Mouse (Mus musculus): ENCODE data around the gene Arih1. TPM values are rescaled to one million over a fixed set of nuclear protein-coding genes. Genes with fewer than 3 reads are reported as not detected.

The Arih1 gene
- polyA plus RNA-seq, 1 experiment, result 53.4 TPM

GRCm38 (mm10) chr9:59474838-59475237 lies 11.6 kb downstream of the Arih1 start:
- Histone ChIP-seq H3K4me1 (ENCODE audit: control insufficient read depth, insufficient read depth, low read length) (peaks cover 13% of the 10 kb centered on the region), H3K4me3 (ENCODE audit: insufficient read depth, low read length) (no peak overlapping the region), H3K27ac (ENCODE audit: insufficient read depth, low read depth, low read length) (no peak overlapping the region)
- TF ChIP-seq POLR2A (IDR thresholded peaks at IDR 0.05; ENCODE audit: borderline replicate concordance, low read depth, low read length) (no peak), CTCF (IDR thresholded peaks at IDR 0.05; ENCODE audit: low read depth, low read length) (no peak)

- H3K4me3 ChIP-seq (ENCODE audit: insufficient read depth, low read length), result no peak overlapping the region
- H3K4me1 ChIP-seq (ENCODE audit: control insufficient read depth, insufficient read depth, low read length), result peaks cover 10% of the 10 kb centered on the region
- H3K27ac ChIP-seq (ENCODE audit: insufficient read depth, low read depth, low read length), result no peak overlapping the region
- TF ChIP-seq CTCF (IDR thresholded peaks at IDR 0.05; ENCODE audit: low read depth, low read length), result no peak
- no peak for TF ChIP-seq POLR2A (IDR thresholded peaks at IDR 0.05; ENCODE audit: borderline replicate concordance, low read depth, low read length)
These were observed 13.2 kb downstream of the Arih1 start for GRCm38 (mm10) chr9:59473171-59473570.

- H3K4me1 ChIP-seq (ENCODE audit: control insufficient read depth, insufficient read depth, low read length), result peaks cover 4% of the 10 kb centered on the region
- H3K27ac ChIP-seq (ENCODE audit: insufficient read depth, low read depth, low read length), result no peak overlapping the region
- no peak for TF ChIP-seq POLR2A (IDR thresholded peaks at IDR 0.05; ENCODE audit: borderline replicate concordance, low read depth, low read length)
- TF ChIP-seq CTCF (IDR thresholded peaks at IDR 0.05; ENCODE audit: low read depth, low read length), result no peak
- H3K4me3 ChIP-seq (ENCODE audit: insufficient read depth, low read length), result no peak overlapping the region
These were observed 17.0 kb downstream of the Arih1 start for GRCm38 (mm10) chr9:59469446-59469845.

- no peak overlapping the region for H3K4me3 ChIP-seq (ENCODE audit: insufficient read depth, low read length)
- H3K4me1 ChIP-seq (ENCODE audit: control insufficient read depth, insufficient read depth, low read length), result peaks cover 15% of the 10 kb centered on the region
- no peak overlapping the region for H3K27ac ChIP-seq (ENCODE audit: insufficient read depth, low read depth, low read length)
- TF ChIP-seq POLR2A (IDR thresholded peaks at IDR 0.05; ENCODE audit: borderline replicate concordance, low read depth, low read length), result no peak
- TF ChIP-seq CTCF (IDR thresholded peaks at IDR 0.05; ENCODE audit: low read depth, low read length), result no peak
These were observed 22.1 kb downstream of the Arih1 start for GRCm38 (mm10) chr9:59464293-59464692.

GRCm38 (mm10) chr9:59458997-59459510 lies 27.4 kb downstream of the Arih1 start:
- no peak overlapping the region for H3K27ac ChIP-seq (ENCODE audit: insufficient read depth, low read depth, low read length)

GRCm38 (mm10) chr9:59458416-59458815 lies 28.0 kb downstream of the Arih1 start:
- peaks cover 17% of the 10 kb centered on the region for H3K4me1 ChIP-seq (ENCODE audit: control insufficient read depth, insufficient read depth, low read length)

More at GRCm38 (mm10) chr9:59458997-59459510, 27.4 kb downstream of the Arih1 start:
- no peak overlapping the region for H3K4me3 ChIP-seq (ENCODE audit: insufficient read depth, low read length)
- TF ChIP-seq CTCF (IDR thresholded peaks at IDR 0.05; ENCODE audit: low read depth, low read length), result no peak
- peaks cover 18% of the 10 kb centered on the region for H3K4me1 ChIP-seq (ENCODE audit: control insufficient read depth, insufficient read depth, low read length)

GRCm38 (mm10) chr9:59457671-59458070 lies 28.7 kb downstream of the Arih1 start:
- Histone ChIP-seq H3K4me3 (ENCODE audit: insufficient read depth, low read length) (no peak overlapping the region), H3K4me1 (ENCODE audit: control insufficient read depth, insufficient read depth, low read length) (peaks cover 17% of the 10 kb centered on the region), H3K27ac (ENCODE audit: insufficient read depth, low read depth, low read length) (no peak overlapping the region)
- no peak for TF ChIP-seq CTCF (IDR thresholded peaks at IDR 0.05; ENCODE audit: low read depth, low read length)
- TF ChIP-seq POLR2A (IDR thresholded peaks at IDR 0.05; ENCODE audit: borderline replicate concordance, low read depth, low read length), result no peak

More at GRCm38 (mm10) chr9:59458416-59458815, 28.0 kb downstream of the Arih1 start:
- Histone ChIP-seq H3K27ac (ENCODE audit: insufficient read depth, low read depth, low read length) (no peak overlapping the region), H3K4me3 (ENCODE audit: insufficient read depth, low read length) (no peak overlapping the region)
- TF ChIP-seq CTCF (IDR thresholded peaks at IDR 0.05; ENCODE audit: low read depth, low read length) (no peak), POLR2A (IDR thresholded peaks at IDR 0.05; ENCODE audit: borderline replicate concordance, low read depth, low read length) (no peak)

- Histone ChIP-seq H3K4me1 (ENCODE audit: control insufficient read depth, insufficient read depth, low read length) (peaks cover 13% of the 10 kb centered on the region), H3K4me3 (ENCODE audit: insufficient read depth, low read length) (no peak overlapping the region), H3K27ac (ENCODE audit: insufficient read depth, low read depth, low read length) (no peak overlapping the region)
- TF ChIP-seq CTCF (IDR thresholded peaks at IDR 0.05; ENCODE audit: low read depth, low read length) (no peak), POLR2A (IDR thresholded peaks at IDR 0.05; ENCODE audit: borderline replicate concordance, low read depth, low read length) (no peak)
These were observed 30.9 kb downstream of the Arih1 start for GRCm38 (mm10) chr9:59455404-59456068.

GRCm38 (mm10) chr9:59433729-59434128 lies 52.7 kb downstream of the Arih1 start:
- Histone ChIP-seq H3K27ac (ENCODE audit: insufficient read depth, low read depth, low read length) (no peak overlapping the region), H3K4me1 (ENCODE audit: control insufficient read depth, insufficient read depth, low read length) (no peaks in the 10 kb centered on the region), H3K4me3 (ENCODE audit: insufficient read depth, low read length) (no peak overlapping the region)
- no peak for TF ChIP-seq POLR2A (IDR thresholded peaks at IDR 0.05; ENCODE audit: borderline replicate concordance, low read depth, low read length)
- no peak for TF ChIP-seq CTCF (IDR thresholded peaks at IDR 0.05; ENCODE audit: low read depth, low read length)

- Histone ChIP-seq H3K27ac (ENCODE audit: insufficient read depth, low read depth, low read length) (no peak overlapping the region), H3K4me3 (ENCODE audit: insufficient read depth, low read length) (no peak overlapping the region), H3K4me1 (ENCODE audit: control insufficient read depth, insufficient read depth, low read length) (no peaks in the 10 kb centered on the region)
- TF ChIP-seq POLR2A (IDR thresholded peaks at IDR 0.05; ENCODE audit: borderline replicate concordance, low read depth, low read length), result no peak
- TF ChIP-seq CTCF (IDR thresholded peaks at IDR 0.05; ENCODE audit: low read depth, low read length), result no peak
These were observed 54.8 kb downstream of the Arih1 start for GRCm38 (mm10) chr9:59431626-59432025.

Data from bone marrow macrophage, adult 2 months (primary cell).